Mouse (Mus musculus) heart, adult 2 months (tissue): Measurements from ENCODE around the gene Lbx1.

Experiments used
- CTCF ChIP-seq: fragments of 200-600 bp; IDR thresholded peaks from 2 replicates; pipeline ENCODE4 v1.8.1; 2022; ENCODE audit warnings: antibody characterized with exemption, mild to moderate bottlenecking, moderate library complexity
- EP300 ChIP-seq: fragments of 200-500 bp; IDR thresholded peaks from 2 replicates; pipeline ENCODE4 v1.6.1; 2011; ENCODE audit warnings: low read depth, low read length, control low read depth; ENCODE audit not compliant: insufficient read depth
- POLR2A ChIP-seq: fragments of 200-500 bp; IDR thresholded peaks from 2 replicates; pipeline ENCODE4 v1.6.1; 2011; ENCODE audit warnings: mild to moderate bottlenecking, low read depth, low read length, control low read depth; ENCODE audit not compliant: insufficient read depth

DNA sequence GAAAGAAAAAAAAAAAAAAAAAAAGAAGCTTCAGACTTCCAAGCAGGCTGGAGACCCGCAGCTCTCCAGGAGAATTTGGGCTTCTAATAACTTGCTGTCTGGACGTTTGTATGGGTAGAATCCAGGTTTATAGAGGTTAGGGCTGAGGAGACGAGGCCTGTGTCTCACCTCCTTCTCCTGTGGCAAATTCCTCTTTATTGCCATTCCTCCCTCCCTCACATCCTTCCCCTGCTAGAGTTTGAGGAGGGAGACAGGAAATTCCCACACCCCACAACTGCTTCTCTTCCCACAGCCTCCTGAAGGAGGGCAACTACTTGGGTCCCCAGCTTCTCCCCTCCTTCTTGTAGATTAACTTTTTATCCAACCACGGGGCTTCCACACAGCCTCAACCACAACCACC, 20.2 kb downstream of the Lbx1 start:
- TF ChIP-seq CTCF (no peak), POLR2A (no peak), EP300 (no peak)
